Mouse (Mus musculus) neural tube, embryonic 12.5 days (tissue): Measurements from ENCODE around the gene Fgfr2. TPM values are rescaled to one million over a fixed set of nuclear protein-coding genes. Genes with fewer than 3 reads are reported as not detected.

Experiments used
- ATAC-seq: fragments of 200-750 bp; cut with Nextera tagmentation; 2 replicates; pipeline ENCODE4 v1.8.0; 2017; ENCODE audit warnings: low read depth, mild to moderate bottlenecking, moderate TSS enrichment, moderate library complexity; ENCODE audit not compliant: low FRiP score
- H3K27ac ChIP-seq: fragments of 300-500 bp; sonication (generic); 2 replicates; pipeline ENCODE4 v1.5.1; 2016
- H3K27me3 ChIP-seq: fragments of 300-500 bp; sonication (generic); replicated peaks from 2 replicates; pipeline ENCODE4 v1.6.1; 2016; ENCODE audit warnings: mild to moderate bottlenecking
- H3K36me3 ChIP-seq: fragments of 300-500 bp; sonication (generic); 2 replicates; pipeline ENCODE4 v1.6.1; 2016; ENCODE audit warnings: mild to moderate bottlenecking
- H3K4me1 ChIP-seq: fragments of 300-500 bp; sonication (generic); 2 replicates; pipeline ENCODE4 v1.6.1; 2016
- H3K4me2 ChIP-seq: fragments of 300-500 bp; sonication (generic); replicated peaks from 2 replicates; pipeline ENCODE4 v1.6.1; 2016; ENCODE audit warnings: mild to moderate bottlenecking
- H3K4me3 ChIP-seq: fragments of 300-500 bp; sonication (generic); 2 replicates; pipeline ENCODE4 v1.5.1; 2016
- H3K9ac ChIP-seq: fragments of 300-500 bp; sonication (generic); 2 replicates; pipeline ENCODE4 v1.6.1; 2016; ENCODE audit warnings: mild to moderate bottlenecking
- H3K9me3 ChIP-seq: fragments of 300-500 bp; sonication (generic); 2 replicates; pipeline ENCODE4 v1.6.1; 2016; ENCODE audit warnings: mild to moderate bottlenecking
- WGBS: fragments of 180-500 bp; shearing (Covaris S2); methylation state at CpG from one replicate; pipeline ENCODE4 v1.1.7; 2016; 5-methylcytosine and 5-hydroxymethylcytosine counted together
- polyA plus RNA-seq: library from polyadenylated mRNA; unstranded; fragments of >200 nt; fragmentation: Nextera tagmentation; extraction: Ambion mirVana; gene quantifications from 2 replicates; pipeline ENCODE4 v1.2.1, GENCODE M21; 2016

The Fgfr2 gene
- polyA plus RNA-seq, 1 experiment from 2014 or later = 65.0 TPM

- H3K27me3 ChIP-seq = no peaks in the 10 kb centered on the region
- no peak for ATAC-seq
- WGBS = 71% methylated on average over 4 of the region's 4 CpGs
Measured at GRCm38 (mm10) chr7:132098441-132098840, 1024.7 kb downstream of the Fgfr2 start.

GRCm38 (mm10) chr7:132094666-132095065, 1028.5 kb downstream of the Fgfr2 start:
- H3K4me1 ChIP-seq = no peaks in the 10 kb centered on the region
- ATAC-seq = no peak
- no peak overlapping the region for H3K4me2 ChIP-seq
- no peaks in the 10 kb centered on the region for H3K27me3 ChIP-seq
- no peak overlapping the region for H3K27ac ChIP-seq
- H3K9me3 ChIP-seq = no peaks in the 10 kb centered on the region
- H3K4me3 ChIP-seq = no peak overlapping the region
- no peak overlapping the region for H3K9ac ChIP-seq
- WGBS = 71% methylated on average over 7 of the region's 7 CpGs
- H3K36me3 ChIP-seq = no peaks in the 10 kb centered on the region

More at GRCm38 (mm10) chr7:132098441-132098840, 1024.7 kb downstream of the Fgfr2 start:
- Histone ChIP-seq H3K4me3 (no peak overlapping the region), H3K4me2 (no peak overlapping the region), H3K9ac (no peak overlapping the region), H3K4me1 (no peaks in the 10 kb centered on the region), H3K27ac (no peak overlapping the region), H3K36me3 (no peaks in the 10 kb centered on the region), H3K9me3 (no peaks in the 10 kb centered on the region)

GRCm38 (mm10) chr7:132091551-132091950, 1031.6 kb downstream of the Fgfr2 start:
- H3K4me2 ChIP-seq = no peak overlapping the region
- no peaks in the 10 kb centered on the region for H3K4me1 ChIP-seq
- WGBS = 92% methylated on average over 7 of the region's 7 CpGs
- H3K4me3 ChIP-seq = no peak overlapping the region
- H3K27me3 ChIP-seq = no peaks in the 10 kb centered on the region
- no peak overlapping the region for H3K27ac ChIP-seq
- no peaks in the 10 kb centered on the region for H3K36me3 ChIP-seq
- no peaks in the 10 kb centered on the region for H3K9me3 ChIP-seq
- no peak for ATAC-seq
- no peak overlapping the region for H3K9ac ChIP-seq

GRCm38 (mm10) chr7:132088606-132089005, 1034.5 kb downstream of the Fgfr2 start:
- 81% methylated on average over 6 of the region's 6 CpGs for WGBS
- no peak for ATAC-seq
- Histone ChIP-seq H3K4me2 (no peak overlapping the region), H3K4me3 (no peak overlapping the region), H3K27ac (no peak overlapping the region), H3K36me3 (no peaks in the 10 kb centered on the region), H3K27me3 (no peaks in the 10 kb centered on the region), H3K9me3 (no peaks in the 10 kb centered on the region), H3K4me1 (no peaks in the 10 kb centered on the region), H3K9ac (no peak overlapping the region)

- no peak overlapping the region for H3K4me3 ChIP-seq
- WGBS = 87% methylated on average over 4 of the region's 4 CpGs
- H3K4me2 ChIP-seq = no peak overlapping the region
- H3K9me3 ChIP-seq = no peaks in the 10 kb centered on the region
- no peak for ATAC-seq
- no peak overlapping the region for H3K27ac ChIP-seq
- no peaks in the 10 kb centered on the region for H3K4me1 ChIP-seq
- H3K9ac ChIP-seq = no peak overlapping the region
- H3K27me3 ChIP-seq = no peaks in the 10 kb centered on the region
- H3K36me3 ChIP-seq = no peaks in the 10 kb centered on the region
Measured at GRCm38 (mm10) chr7:132088181-132088580, 1035.0 kb downstream of the Fgfr2 start.

- no peak for ATAC-seq
Measured at GRCm38 (mm10) chr7:132075825-132076224, 1047.3 kb downstream of the Fgfr2 start.

GRCm38 (mm10) chr7:132074503-132074902, 1048.6 kb downstream of the Fgfr2 start:
- H3K9me3 ChIP-seq = no peaks in the 10 kb centered on the region
- H3K27ac ChIP-seq = no peak overlapping the region
- H3K4me1 ChIP-seq = no peaks in the 10 kb centered on the region
- WGBS = 74% methylated on average over 3 of the region's 3 CpGs
- H3K4me3 ChIP-seq = no peak overlapping the region
- no peak overlapping the region for H3K4me2 ChIP-seq
- H3K27me3 ChIP-seq = no peaks in the 10 kb centered on the region
- H3K36me3 ChIP-seq = no peaks in the 10 kb centered on the region
- ATAC-seq = no peak
- no peak overlapping the region for H3K9ac ChIP-seq

More at GRCm38 (mm10) chr7:132075825-132076224, 1047.3 kb downstream of the Fgfr2 start:
- no peaks in the 10 kb centered on the region for H3K9me3 ChIP-seq
- H3K27me3 ChIP-seq = no peaks in the 10 kb centered on the region
- no peaks in the 10 kb centered on the region for H3K36me3 ChIP-seq
- no peak overlapping the region for H3K9ac ChIP-seq
- no peak overlapping the region for H3K27ac ChIP-seq
- H3K4me2 ChIP-seq = no peak overlapping the region
- 81% methylated on average over 1 of the region's 1 CpGs for WGBS
- no peaks in the 10 kb centered on the region for H3K4me1 ChIP-seq
- H3K4me3 ChIP-seq = no peak overlapping the region

- H3K4me3 ChIP-seq = no peak overlapping the region
- 88% methylated on average over 6 of the region's 6 CpGs for WGBS
- no peaks in the 10 kb centered on the region for H3K9me3 ChIP-seq
- ATAC-seq = no peak
- no peak overlapping the region for H3K9ac ChIP-seq
- no peaks in the 10 kb centered on the region for H3K27me3 ChIP-seq
- no peaks in the 10 kb centered on the region for H3K36me3 ChIP-seq
- H3K4me2 ChIP-seq = no peak overlapping the region
- H3K4me1 ChIP-seq = no peaks in the 10 kb centered on the region
- no peak overlapping the region for H3K27ac ChIP-seq
Measured at GRCm38 (mm10) chr7:132070877-132071625, 1052.1 kb downstream of the Fgfr2 start.

GRCm38 (mm10) chr7:132067951-132068350, 1055.2 kb downstream of the Fgfr2 start:
- Histone ChIP-seq H3K27ac (no peak overlapping the region), H3K9ac (no peak overlapping the region), H3K9me3 (no peaks in the 10 kb centered on the region), H3K27me3 (no peaks in the 10 kb centered on the region), H3K36me3 (no peaks in the 10 kb centered on the region), H3K4me3 (no peak overlapping the region), H3K4me2 (no peak overlapping the region), H3K4me1 (no peaks in the 10 kb centered on the region)
- ATAC-seq = no peak
- WGBS = 81% methylated on average over 5 of the region's 5 CpGs

- no peaks in the 10 kb centered on the region for H3K4me1 ChIP-seq
- ATAC-seq = no peak
- no peaks in the 10 kb centered on the region for H3K27me3 ChIP-seq
- no peak overlapping the region for H3K27ac ChIP-seq
- H3K36me3 ChIP-seq = no peaks in the 10 kb centered on the region
- 81% methylated on average over 5 of the region's 5 CpGs for WGBS
- no peak overlapping the region for H3K4me3 ChIP-seq
- H3K9ac ChIP-seq = no peak overlapping the region
- no peak overlapping the region for H3K4me2 ChIP-seq
- no peaks in the 10 kb centered on the region for H3K9me3 ChIP-seq
Measured at GRCm38 (mm10) chr7:132067511-132067910, 1055.6 kb downstream of the Fgfr2 start.

- Histone ChIP-seq H3K4me1 (peaks cover 3% of the 10 kb centered on the region; the same call in 1 of the 2 replicates), H3K9me3 (no peaks in the 10 kb centered on the region), H3K27me3 (no peaks in the 10 kb centered on the region), H3K4me2 (no peak overlapping the region), H3K4me3 (no peak overlapping the region), H3K36me3 (no peaks in the 10 kb centered on the region), H3K9ac (no peak overlapping the region), H3K27ac (no peak overlapping the region)
- 85% methylated on average over 7 of the region's 7 CpGs for WGBS
- no peak for ATAC-seq
Measured at GRCm38 (mm10) chr7:132060116-132060515, 1063.0 kb downstream of the Fgfr2 start.

- no peak overlapping the region for H3K4me3 ChIP-seq
- H3K9ac ChIP-seq = no peak overlapping the region
- ATAC-seq = no peak
- 53% methylated on average over 7 of the region's 7 CpGs for WGBS
- H3K36me3 ChIP-seq = no peaks in the 10 kb centered on the region
- H3K9me3 ChIP-seq = no peaks in the 10 kb centered on the region
- H3K27me3 ChIP-seq = no peaks in the 10 kb centered on the region
- H3K4me1 ChIP-seq = peaks cover 3% of the 10 kb centered on the region; the same call in 1 of the 2 replicates
- H3K27ac ChIP-seq = no peak overlapping the region
- H3K4me2 ChIP-seq = no peak overlapping the region
Measured at GRCm38 (mm10) chr7:132056565-132056964, 1066.6 kb downstream of the Fgfr2 start.

- no peaks in the 10 kb centered on the region for H3K36me3 ChIP-seq
- WGBS = 57% methylated on average over 4 of the region's 4 CpGs
- no peak overlapping the region for H3K4me2 ChIP-seq
- peaks cover 6% of the 10 kb centered on the region for H3K4me1 ChIP-seq
- H3K27ac ChIP-seq = no peak overlapping the region
- H3K9me3 ChIP-seq = no peaks in the 10 kb centered on the region
- no peaks in the 10 kb centered on the region for H3K27me3 ChIP-seq
- no peak overlapping the region for H3K9ac ChIP-seq
- H3K4me3 ChIP-seq = no peak overlapping the region
- ATAC-seq = no peak
Measured at GRCm38 (mm10) chr7:132046662-132047061, 1076.5 kb downstream of the Fgfr2 start.
